13 mouse cellular contexts compared by ENCODE assay signal in genomic region chr12:17779093-17779492, GRCm38 (mm10).
DNase-seq lines count a peak whose midpoint lies in the region; ATAC-seq and TF ChIP-seq lines count a peak whose summit lies in the region.
"Had no signal": no experiment of that assay in that cellular context is flagged by ENCODE, and none has a peak within 500 bp of the region (broad histone marks: within the 10 kb centered on the region; RNA-seq: fewer than 3 reads in every experiment).

No protein-coding gene starts in this region.

- WGBS in hindbrain, embryonic 13.5 days: 8% methylated on average over 3 of the region's 3 CpGs
- 24% methylated on average over 3 of the region's 3 CpGs for WGBS in hindbrain, embryonic 11.5 days
- WGBS in midbrain, embryonic 14.5 days: 7% methylated on average over 3 of the region's 3 CpGs
- 63% methylated on average over 3 of the region's 3 CpGs for WGBS in liver, postnatal 0 days (ENCODE audit: insufficient replicate concordance)

- no peak overlapping the region for H3K4me2 ChIP-seq in hindbrain, embryonic 13.5 days
- no peak overlapping the region for H3K4me2 ChIP-seq in hindbrain, embryonic 11.5 days (replicated peaks; ENCODE audit: low read depth, low read length)
- H3K4me2 ChIP-seq in midbrain, embryonic 14.5 days (ENCODE audit: low read length): no peak overlapping the region
- H3K4me2 ChIP-seq in liver, postnatal 0 days (ENCODE audit: low read depth, low read length): no peak overlapping the region
- H3K4me2 ChIP-seq: embryonic facial prominence, embryonic 13.5 days; intestine, embryonic 15.5 days; liver, embryonic 12.5 days; lung, embryonic 14.5 days had no signal

- H3K27me3 ChIP-seq in hindbrain, embryonic 13.5 days: no peaks in the 10 kb centered on the region
- H3K27me3 ChIP-seq in hindbrain, embryonic 11.5 days (ENCODE audit: control insufficient read depth, insufficient read depth, low read length): no peaks in the 10 kb centered on the region
- no peaks in the 10 kb centered on the region for H3K27me3 ChIP-seq in midbrain, embryonic 14.5 days (ENCODE audit: control insufficient read depth, insufficient read depth, low read length)
- H3K27me3 ChIP-seq in liver, postnatal 0 days (ENCODE audit: insufficient read depth, low read length): no peaks in the 10 kb centered on the region
- H3K27me3 ChIP-seq: embryonic facial prominence, embryonic 13.5 days; intestine, embryonic 15.5 days; liver, embryonic 12.5 days had no signal

- no peaks in the 10 kb centered on the region for H3K36me3 ChIP-seq in hindbrain, embryonic 13.5 days
- H3K36me3 ChIP-seq in hindbrain, embryonic 11.5 days (ENCODE audit: control insufficient read depth, insufficient read depth, low read length): no peaks in the 10 kb centered on the region
- no peaks in the 10 kb centered on the region for H3K36me3 ChIP-seq in midbrain, embryonic 14.5 days (ENCODE audit: control insufficient read depth, insufficient read depth, low read length)
- H3K36me3 ChIP-seq in liver, postnatal 0 days (replicated peaks; ENCODE audit: insufficient read depth, low read length): no peaks in the 10 kb centered on the region
- H3K36me3 ChIP-seq: embryonic facial prominence, embryonic 13.5 days; intestine, embryonic 15.5 days; liver, embryonic 12.5 days had no signal

- no peak overlapping the region for H3K9ac ChIP-seq in hindbrain, embryonic 13.5 days
- no peak overlapping the region for H3K9ac ChIP-seq in hindbrain, embryonic 11.5 days (ENCODE audit: low read depth, low read length)
- no peak overlapping the region for H3K9ac ChIP-seq in midbrain, embryonic 14.5 days (replicated peaks; ENCODE audit: low read length)
- no peak overlapping the region for H3K9ac ChIP-seq in liver, postnatal 0 days (replicated peaks)
- H3K9ac ChIP-seq: embryonic facial prominence, embryonic 13.5 days; intestine, embryonic 15.5 days; liver, embryonic 12.5 days; lung, embryonic 14.5 days had no signal

- H3K27ac ChIP-seq in hindbrain, embryonic 13.5 days: 0 out of 2 replicates have a peak overlapping the region, but pooled peaks have one; percentile 2
- H3K27ac ChIP-seq in hindbrain, embryonic 11.5 days (ENCODE audit: low read depth, low read length): no peak overlapping the region
- no peak overlapping the region for H3K27ac ChIP-seq in midbrain, embryonic 14.5 days (replicated peaks; ENCODE audit: low read depth, low read length)
- no peak overlapping the region for H3K27ac ChIP-seq in liver, postnatal 0 days (ENCODE audit: low read depth)
- H3K27ac ChIP-seq: embryonic facial prominence, embryonic 13.5 days; intestine, embryonic 15.5 days; liver, embryonic 12.5 days had no signal

- peak; percentile 72 for ATAC-seq in hindbrain, embryonic 13.5 days (ENCODE audit: low FRiP score)
- no peak; the same call in 1 of the 2 replicates for ATAC-seq in hindbrain, embryonic 11.5 days (ENCODE audit: low FRiP score)
- ATAC-seq in midbrain, embryonic 14.5 days (ENCODE audit: low FRiP score, low TSS enrichment): peak; percentile 64; the same call in 1 of the 2 replicates
- ATAC-seq in liver, postnatal 0 days: no peak
- ATAC-seq: liver, embryonic 12.5 days had no signal

- TF ChIP-seq EP300 in liver, postnatal 0 days (IDR thresholded peaks at IDR 0.05; ENCODE audit: low read depth): no peak

- no peaks in the 10 kb centered on the region for H3K9me3 ChIP-seq in hindbrain, embryonic 13.5 days
- H3K9me3 ChIP-seq in hindbrain, embryonic 11.5 days (ENCODE audit: control insufficient read depth, low read length): no peaks in the 10 kb centered on the region
- H3K9me3 ChIP-seq in midbrain, embryonic 14.5 days (ENCODE audit: control insufficient read depth, low read length): no peaks in the 10 kb centered on the region
- no peaks in the 10 kb centered on the region for H3K9me3 ChIP-seq in liver, postnatal 0 days (ENCODE audit: low read length)
- H3K9me3 ChIP-seq: embryonic facial prominence, embryonic 13.5 days; intestine, embryonic 15.5 days; liver, embryonic 12.5 days had no signal

- no peak overlapping the region for H3K4me3 ChIP-seq in hindbrain, embryonic 13.5 days
- H3K4me3 ChIP-seq in hindbrain, embryonic 11.5 days (ENCODE audit: low read depth, low read length): no peak overlapping the region
- H3K4me3 ChIP-seq in midbrain, embryonic 14.5 days (replicated peaks; ENCODE audit: low read depth, low read length): no peak overlapping the region
- H3K4me3 ChIP-seq in liver, postnatal 0 days (ENCODE audit: low read depth, low read length): no peak overlapping the region
- H3K4me3 ChIP-seq: embryonic facial prominence, embryonic 13.5 days; intestine, embryonic 15.5 days; liver, embryonic 12.5 days had no signal

- no peak for DNase-seq in hindbrain, embryonic 11.5 days (ENCODE audit: low spot score)
- peak; percentile 67 for DNase-seq in brain, embryonic 14.5 days (ENCODE audit: low read depth)
- peak; percentile 65 for DNase-seq in midbrain, embryonic 14.5 days
- DNase-seq in retina, postnatal 1 day: peak; percentile 48
- DNase-seq in right cerebral cortex, postnatal 4 days: no peak
- DNase-seq in liver, postnatal 0 days: no peak
- DNase-seq: heart, adult 11 months; layer of hippocampus, adult 9-11 months had no signal

- no peak for TF ChIP-seq CTCF in brain, embryonic 14.5 days (IDR thresholded peaks at IDR 0.05; ENCODE audit: borderline replicate concordance, extremely low read depth, insufficient read depth, insufficient read length)
- no peak for TF ChIP-seq CTCF in liver, postnatal 0 days (IDR thresholded peaks at IDR 0.05; ENCODE audit: low read depth)

- TF ChIP-seq POLR2A in brain, embryonic 14.5 days (IDR thresholded peaks at IDR 0.05; ENCODE audit: borderline replicate concordance, extremely low read depth, insufficient read depth, insufficient read length, poor library complexity, severe bottlenecking): no peak

- H3K4me1 ChIP-seq in hindbrain, embryonic 13.5 days (replicated peaks): peaks cover 8% of the 10 kb centered on the region
- H3K4me1 ChIP-seq in hindbrain, embryonic 11.5 days (replicated peaks; ENCODE audit: control insufficient read depth, insufficient read depth, low read length): no peaks in the 10 kb centered on the region
- 0 out of 2 replicates have a peak, but pooled peaks cover 3% of the 10 kb centered on the region for H3K4me1 ChIP-seq in midbrain, embryonic 14.5 days (ENCODE audit: control insufficient read depth, insufficient read depth, low read length)
- no peaks in the 10 kb centered on the region; the same call in none of the 2 replicates for H3K4me1 ChIP-seq in liver, postnatal 0 days (ENCODE audit: insufficient read depth)
- H3K4me1 ChIP-seq: intestine, embryonic 15.5 days; liver, embryonic 12.5 days had no signal

Comparison
In these comparisons a context has a peak if more than half of its experiments do, and no peak if none do; other contexts are left out.
1. ATAC-seq: peak in hindbrain, embryonic 13.5 days (single experiment) and midbrain, embryonic 14.5 days (single experiment); none in hindbrain, embryonic 11.5 days (single experiment) and liver, postnatal 0 days (single experiment).
2. DNase-seq: peak in brain, embryonic 14.5 days (single experiment), midbrain, embryonic 14.5 days (single experiment) and retina, postnatal 1 day (single experiment); none in hindbrain, embryonic 11.5 days (single experiment), right cerebral cortex, postnatal 4 days (single experiment) and liver, postnatal 0 days (single experiment).